Mouse (Mus musculus): ENCODE data around the gene Nradd. TPM values are rescaled to one million over a fixed set of nuclear protein-coding genes. Genes with fewer than 3 reads are reported as not detected.

Nradd gene
- polyA plus RNA-seq, 1 experiment from 2014 or later: 5.3 TPM

GRCm38 (mm10) chr9:110625350-110625908, 1.2 kb upstream of the Nradd start:
- H3K4me3 ChIP-seq: peak overlapping the region; percentile 60; the same call in 1 of the 2 replicates
- peak overlapping the region; percentile 46; the same call in 1 of the 2 replicates for H3K9ac ChIP-seq

GRCm38 (mm10) chr9:110623416-110624195, 646 bp downstream of the Nradd start:
- ATAC-seq: no peak

More at GRCm38 (mm10) chr9:110625350-110625908, 1.2 kb upstream of the Nradd start:
- 74% methylated on average over 11 of the region's 11 CpGs for WGBS (ENCODE audit: insufficient replicate concordance)
- Histone ChIP-seq H3K27me3 (replicated peaks) (no peaks in the 10 kb centered on the region), H3K27ac (no peak overlapping the region), H3K4me2 (peak overlapping the region; percentile 88), H3K9me3 (replicated peaks) (no peaks in the 10 kb centered on the region), H3K36me3 (peaks cover 61% of the 10 kb centered on the region), H3K4me1 (peaks cover 21% of the 10 kb centered on the region)
- ATAC-seq: no peak

GRCm38 (mm10) chr9:110622621-110623219, 1.5 kb downstream of the Nradd start:
- WGBS (ENCODE audit: insufficient replicate concordance): 76% methylated on average over 12 of the region's 12 CpGs
- no peak overlapping the region for H3K27ac ChIP-seq
- H3K27me3 ChIP-seq (replicated peaks): no peaks in the 10 kb centered on the region
- no peak for ATAC-seq
- H3K4me1 ChIP-seq: peaks cover 21% of the 10 kb centered on the region
- no peak overlapping the region for H3K4me3 ChIP-seq
- no peak overlapping the region for H3K9ac ChIP-seq
- H3K9me3 ChIP-seq (replicated peaks): no peaks in the 10 kb centered on the region
- no peak overlapping the region for H3K4me2 ChIP-seq
- peaks cover 62% of the 10 kb centered on the region for H3K36me3 ChIP-seq

More at GRCm38 (mm10) chr9:110623416-110624195, 646 bp downstream of the Nradd start:
- no peaks in the 10 kb centered on the region for H3K27me3 ChIP-seq (replicated peaks)
- peaks cover 21% of the 10 kb centered on the region for H3K4me1 ChIP-seq
- peaks cover 62% of the 10 kb centered on the region for H3K36me3 ChIP-seq
- WGBS (ENCODE audit: insufficient replicate concordance): 58% methylated on average over 8 of the region's 8 CpGs
- peak overlapping the region; percentile 88 for H3K4me2 ChIP-seq
- no peaks in the 10 kb centered on the region for H3K9me3 ChIP-seq (replicated peaks)
- no peak overlapping the region; the same call in 1 of the 2 replicates for H3K27ac ChIP-seq
- peak overlapping the region; percentile 62 for H3K9ac ChIP-seq
- H3K4me3 ChIP-seq: peak overlapping the region; percentile 60

GRCm38 (mm10) chr9:110620685-110621084, 3.6 kb downstream of the Nradd start:
- Histone ChIP-seq H3K4me1 (peaks cover 38% of the 10 kb centered on the region), H3K4me3 (no peak overlapping the region), H3K27ac (no peak overlapping the region), H3K9ac (no peak overlapping the region), H3K4me2 (no peak overlapping the region), H3K9me3 (replicated peaks) (no peaks in the 10 kb centered on the region), H3K27me3 (replicated peaks) (no peaks in the 10 kb centered on the region), H3K36me3 (peaks cover 62% of the 10 kb centered on the region)
- no peak for ATAC-seq
- 91% methylated on average over 7 of the region's 7 CpGs for WGBS (ENCODE audit: insufficient replicate concordance)

GRCm38 (mm10) chr9:110620180-110620579, 4.1 kb downstream of the Nradd start:
- Histone ChIP-seq H3K4me3 (no peak overlapping the region), H3K27me3 (replicated peaks) (no peaks in the 10 kb centered on the region), H3K9ac (no peak overlapping the region), H3K4me2 (no peak overlapping the region), H3K4me1 (peaks cover 38% of the 10 kb centered on the region), H3K27ac (no peak overlapping the region), H3K36me3 (peaks cover 66% of the 10 kb centered on the region), H3K9me3 (replicated peaks) (no peaks in the 10 kb centered on the region)
- WGBS (ENCODE audit: insufficient replicate concordance): 84% methylated on average over 7 of the region's 7 CpGs
- ATAC-seq: no peak

GRCm38 (mm10) chr9:110617081-110617480, 7.2 kb downstream of the Nradd start:
- ATAC-seq: no peak
- 85% methylated on average over 3 of the region's 3 CpGs for WGBS (ENCODE audit: insufficient replicate concordance)
- H3K36me3 ChIP-seq: peaks cover 93% of the 10 kb centered on the region
- no peak overlapping the region for H3K9ac ChIP-seq
- H3K4me1 ChIP-seq: peaks cover 20% of the 10 kb centered on the region
- no peaks in the 10 kb centered on the region for H3K9me3 ChIP-seq (replicated peaks)
- no peak overlapping the region for H3K4me3 ChIP-seq
- H3K27me3 ChIP-seq (replicated peaks): no peaks in the 10 kb centered on the region
- peak overlapping the region; percentile 59; the same call in 1 of the 2 replicates for H3K27ac ChIP-seq
- H3K4me2 ChIP-seq: no peak overlapping the region

- WGBS (ENCODE audit: insufficient replicate concordance): 88% methylated on average over 3 of the region's 3 CpGs
- no peak overlapping the region for H3K4me3 ChIP-seq
- H3K4me1 ChIP-seq: peaks cover 10% of the 10 kb centered on the region
- peaks cover 81% of the 10 kb centered on the region for H3K36me3 ChIP-seq
- no peaks in the 10 kb centered on the region for H3K9me3 ChIP-seq (replicated peaks)
- H3K9ac ChIP-seq: no peak overlapping the region
- no peak overlapping the region for H3K27ac ChIP-seq
- no peak overlapping the region for H3K4me2 ChIP-seq
- no peaks in the 10 kb centered on the region for H3K27me3 ChIP-seq (replicated peaks)
- no peak for ATAC-seq
These were observed 12.8 kb downstream of the Nradd start for GRCm38 (mm10) chr9:110611471-110611870.

- Histone ChIP-seq H3K4me3 (no peak overlapping the region), H3K4me1 (peaks cover 4% of the 10 kb centered on the region), H3K27me3 (replicated peaks) (no peaks in the 10 kb centered on the region), H3K36me3 (peaks cover 55% of the 10 kb centered on the region), H3K9ac (no peak overlapping the region), H3K4me2 (no peak overlapping the region), H3K9me3 (replicated peaks) (no peaks in the 10 kb centered on the region), H3K27ac (no peak overlapping the region)
- WGBS (ENCODE audit: insufficient replicate concordance): 76% methylated on average over 1 of the region's 1 CpGs
- ATAC-seq: no peak
These were observed 40.7 kb downstream of the Nradd start for GRCm38 (mm10) chr9:110583521-110583920.

- Histone ChIP-seq H3K36me3 (peaks cover 58% of the 10 kb centered on the region), H3K9me3 (replicated peaks) (no peaks in the 10 kb centered on the region), H3K4me2 (no peak overlapping the region), H3K9ac (no peak overlapping the region), H3K27ac (no peak overlapping the region), H3K4me3 (no peak overlapping the region), H3K27me3 (replicated peaks) (no peaks in the 10 kb centered on the region), H3K4me1 (peaks cover 4% of the 10 kb centered on the region)
- no peak for ATAC-seq
- WGBS (ENCODE audit: insufficient replicate concordance): 88% methylated on average over 2 of the region's 2 CpGs
These were observed 42.1 kb downstream of the Nradd start for GRCm38 (mm10) chr9:110582161-110582560.

Small RNA genes within 50 kb of the gene (microRNA-seq; reads per million reads assigned to microRNA genes)
- gene Mir8107: not detected

Other genes starting within 250 kb of the Nradd start
- gene Ptpn23, start 216.2 kb downstream of the Nradd start, polyA plus RNA-seq (2016; fragmentation: Nextera tagmentation; extraction: Ambion mirVana): 5.9 and 7.4 TPM in 2 replicates
- gene Ngp, start 204.7 kb downstream of the Nradd start, polyA plus RNA-seq (2016; fragmentation: Nextera tagmentation; extraction: Ambion mirVana): 38.3 and 43.4 TPM in 2 replicates
- gene Klhl18, start 147.8 kb downstream of the Nradd start, polyA plus RNA-seq (2016; fragmentation: Nextera tagmentation; extraction: Ambion mirVana): 3.6 and 3.8 TPM in 2 replicates
- gene Kif9, start 147.5 kb downstream of the Nradd start, polyA plus RNA-seq (2016; fragmentation: Nextera tagmentation; extraction: Ambion mirVana): 0.26 and 0.39 TPM in 2 replicates
- 18.6 and 20.4 TPM in 2 replicates for gene Setd2, start 91.9 kb downstream of the Nradd start, polyA plus RNA-seq (2016; fragmentation: Nextera tagmentation; extraction: Ambion mirVana)
- gene Nbeal2, start 29.7 kb upstream of the Nradd start, polyA plus RNA-seq (2016; fragmentation: Nextera tagmentation; extraction: Ambion mirVana): 4.7 and 4.9 TPM in 2 replicates
- gene Ccdc12, start 32.1 kb upstream of the Nradd start, polyA plus RNA-seq (2016; fragmentation: Nextera tagmentation; extraction: Ambion mirVana): 103 and 105 TPM in 2 replicates
- 0.48 and 1.6 TPM in 2 replicates for gene Myl3, start 117.4 kb upstream of the Nradd start, polyA plus RNA-seq (2016; fragmentation: Nextera tagmentation; extraction: Ambion mirVana)
- gene Pth1r, start 122.7 kb upstream of the Nradd start, polyA plus RNA-seq (2016; fragmentation: Nextera tagmentation; extraction: Ambion mirVana): 7.8 and 9.1 TPM in 2 replicates
- gene Prss42, start 173.7 kb upstream of the Nradd start, polyA plus RNA-seq (2016; fragmentation: Nextera tagmentation; extraction: Ambion mirVana): not detected in 2 replicates
- not detected in 2 replicates for gene Prss44, start 189.5 kb upstream of the Nradd start, polyA plus RNA-seq (2016; fragmentation: Nextera tagmentation; extraction: Ambion mirVana)
- not detected in 2 replicates for gene Prss43, start 202.2 kb upstream of the Nradd start, polyA plus RNA-seq (2016; fragmentation: Nextera tagmentation; extraction: Ambion mirVana)
- gene Prss45, start 210.1 kb upstream of the Nradd start, polyA plus RNA-seq (2016; fragmentation: Nextera tagmentation; extraction: Ambion mirVana): not detected in 2 replicates
- gene Prss46, start 220.1 kb upstream of the Nradd start, polyA plus RNA-seq (2016; fragmentation: Nextera tagmentation; extraction: Ambion mirVana): not detected in 2 replicates
- 27.5 and 30.9 TPM in 2 replicates for gene Prss50, start 233.5 kb upstream of the Nradd start, polyA plus RNA-seq (2016; fragmentation: Nextera tagmentation; extraction: Ambion mirVana)

All from liver, embryonic 12.5 days (tissue).